Mouse (Mus musculus) cerebellum, adult 2 months (tissue): ENCODE measurements around the gene Slc23a2. TPM values are rescaled to one million over a fixed set of nuclear protein-coding genes. Genes with fewer than 3 reads are reported as not detected.
A peak's percentile ranks its signal among the peaks of the same experiment; 100 is the strongest.

Experiments
- DNase-seq, 2 experiments: peaks; one replicate each; pipeline ENCODE4 v3.0.0; 2021
- H3K27ac ChIP-seq: fragments of 200-500 bp; 2 replicates; pipeline ENCODE4 v1.5.1; 2012; ENCODE audit warnings: low read length, control low read depth, inconsistent platforms; ENCODE audit not compliant: insufficient read depth
- H3K27me3 ChIP-seq: fragments of 200-500 bp; 2 replicates; pipeline ENCODE4 v1.6.1; 2012; ENCODE audit warnings: inconsistent platforms, mild to moderate bottlenecking, low read length, moderate library complexity; ENCODE audit not compliant: control insufficient read depth, insufficient read depth
- H3K4me1 ChIP-seq: fragments of 200-500 bp; 2 replicates; pipeline ENCODE4 v1.6.1; 2011; ENCODE audit warnings: low read length; ENCODE audit not compliant: control insufficient read depth, insufficient read depth
- H3K4me3 ChIP-seq: fragments of 200-500 bp; replicated peaks from 2 replicates; pipeline ENCODE3; 2011; ENCODE audit warnings: mild to moderate bottlenecking, low read depth, low read length, control low read depth; ENCODE audit not compliant: insufficient read depth
- CTCF ChIP-seq: fragments of 200-500 bp; IDR thresholded peaks from 2 replicates; pipeline ENCODE4 v1.5.1; 2011; ENCODE audit warnings: low read depth, mild to moderate bottlenecking, control low read depth, low read length, moderate library complexity, borderline replicate concordance; ENCODE audit not compliant: insufficient read depth
- POLR2A ChIP-seq: fragments of 200-500 bp; IDR thresholded peaks from 2 replicates; pipeline ENCODE4 v1.6.1; 2011; ENCODE audit warnings: low read length, control low read depth, borderline replicate concordance; ENCODE audit not compliant: insufficient read depth
- WGBS: fragments of 180-500 bp; shearing (Covaris S2); methylation state at CpG from one replicate; pipeline ENCODE4 v1.1.7; 2018; 5-methylcytosine and 5-hydroxymethylcytosine counted together
- polyA plus RNA-seq: library from polyadenylated mRNA; depleted of rRNA; stranded (reverse); fragments of >200 nt; gene quantifications from 2 replicates; pipeline ENCODE4 v1.2.3, GENCODE M21; 2012

The Slc23a2 gene
- polyA plus RNA-seq, 1 experiment = 68.6 TPM

- Histone ChIP-seq H3K4me3 (no peak overlapping the region), H3K27ac (no peak overlapping the region), H3K4me1 (no peaks in the 10 kb centered on the region), H3K27me3 (no peaks in the 10 kb centered on the region)
- 62% methylated on average over 11 of the region's 11 CpGs for WGBS
- TF ChIP-seq CTCF (no peak), POLR2A (no peak)
- no peak for DNase-seq
Measured at GRCm38 (mm10) chr2:132035470-132035835, 109.5 kb downstream of the Slc23a2 start.

- no peak for DNase-seq
- Histone ChIP-seq H3K4me3 (no peak overlapping the region), H3K27ac (no peak overlapping the region), H3K27me3 (no peaks in the 10 kb centered on the region), H3K4me1 (no peaks in the 10 kb centered on the region)
- TF ChIP-seq CTCF (no peak), POLR2A (no peak)
- 71% methylated on average over 4 of the region's 4 CpGs for WGBS
Measured at GRCm38 (mm10) chr2:132034590-132035469, 110.1 kb downstream of the Slc23a2 start.

- Histone ChIP-seq H3K27ac (no peak overlapping the region), H3K4me3 (no peak overlapping the region), H3K27me3 (no peaks in the 10 kb centered on the region), H3K4me1 (no peaks in the 10 kb centered on the region)
- WGBS = 85% methylated on average over 11 of the region's 11 CpGs
- no peak for TF ChIP-seq CTCF
- DNase-seq = no peak
Measured at GRCm38 (mm10) chr2:132031364-132032095, 113.4 kb downstream of the Slc23a2 start.

- no peaks in the 10 kb centered on the region for H3K4me1 ChIP-seq
- H3K4me3 ChIP-seq = peak overlapping the region; percentile 67
- no peak overlapping the region; the same call in 1 of the 2 replicates for H3K27ac ChIP-seq
- H3K27me3 ChIP-seq = no peaks in the 10 kb centered on the region
- DNase-seq = peak in 1 of 2 experiments; percentile 38
- WGBS = 41% methylated on average over 23 of the region's 23 CpGs
- TF ChIP-seq CTCF (no peak), POLR2A (no peak)
Measured at GRCm38 (mm10) chr2:132030418-132031363, 114.2 kb downstream of the Slc23a2 start.

- Histone ChIP-seq H3K4me1 (no peaks in the 10 kb centered on the region), H3K27me3 (no peaks in the 10 kb centered on the region), H3K27ac (peak within 1 kb of the TSS; percentile 32; the same call in 1 of the 2 replicates), H3K4me3 (peak within 1 kb of the TSS; percentile 67)
- peak; percentile 60 to 65 for DNase-seq
- TF ChIP-seq POLR2A (no peak), CTCF (no peak)
- under 1% methylated on average over 44 of the region's 48 CpGs for WGBS
Measured at GRCm38 (mm10) chr2:132029646-132030417, 115.1 kb downstream of the Slc23a2 start, which contains the start of gene Rassf2. Gene Rassf2 (minus strand): TSS chr2:132030258.

- Histone ChIP-seq H3K27ac (peak overlapping the region; percentile 32; the same call in 1 of the 2 replicates), H3K4me1 (no peaks in the 10 kb centered on the region), H3K4me3 (peak overlapping the region; percentile 67), H3K27me3 (no peaks in the 10 kb centered on the region)
- 2% methylated on average over 36 of the region's 36 CpGs for WGBS
- DNase-seq = peak; percentile 22 to 36
- TF ChIP-seq POLR2A (no peak), CTCF (no peak)
Measured at GRCm38 (mm10) chr2:132028894-132029605, 115.9 kb downstream of the Slc23a2 start.
